Mouse (Mus musculus) neural tube, embryonic 12.5 days (tissue): Measurements from ENCODE around the gene Ntm. TPM values are rescaled to one million over a fixed set of nuclear protein-coding genes. Genes with fewer than 3 reads are reported as not detected.

Experiments used
- ATAC-seq: fragments of 200-750 bp; cut with Nextera tagmentation; 2 replicates; pipeline ENCODE4 v1.8.0; 2017; ENCODE audit warnings: low read depth, mild to moderate bottlenecking, moderate TSS enrichment, moderate library complexity; ENCODE audit not compliant: low FRiP score
- H3K27ac ChIP-seq: fragments of 300-500 bp; sonication (generic); 2 replicates; pipeline ENCODE4 v1.5.1; 2016
- H3K27me3 ChIP-seq: fragments of 300-500 bp; sonication (generic); replicated peaks from 2 replicates; pipeline ENCODE4 v1.6.1; 2016; ENCODE audit warnings: mild to moderate bottlenecking
- H3K36me3 ChIP-seq: fragments of 300-500 bp; sonication (generic); 2 replicates; pipeline ENCODE4 v1.6.1; 2016; ENCODE audit warnings: mild to moderate bottlenecking
- H3K4me1 ChIP-seq: fragments of 300-500 bp; sonication (generic); 2 replicates; pipeline ENCODE4 v1.6.1; 2016
- H3K4me2 ChIP-seq: fragments of 300-500 bp; sonication (generic); replicated peaks from 2 replicates; pipeline ENCODE4 v1.6.1; 2016; ENCODE audit warnings: mild to moderate bottlenecking
- H3K4me3 ChIP-seq: fragments of 300-500 bp; sonication (generic); 2 replicates; pipeline ENCODE4 v1.5.1; 2016
- H3K9ac ChIP-seq: fragments of 300-500 bp; sonication (generic); 2 replicates; pipeline ENCODE4 v1.6.1; 2016; ENCODE audit warnings: mild to moderate bottlenecking
- H3K9me3 ChIP-seq: fragments of 300-500 bp; sonication (generic); 2 replicates; pipeline ENCODE4 v1.6.1; 2016; ENCODE audit warnings: mild to moderate bottlenecking
- WGBS: fragments of 180-500 bp; shearing (Covaris S2); methylation state at CpG from one replicate; pipeline ENCODE4 v1.1.7; 2016; 5-methylcytosine and 5-hydroxymethylcytosine counted together
- polyA plus RNA-seq: library from polyadenylated mRNA; unstranded; fragments of >200 nt; fragmentation: Nextera tagmentation; extraction: Ambion mirVana; gene quantifications from 2 replicates; pipeline ENCODE4 v1.2.1, GENCODE M21; 2016

Ntm gene
- polyA plus RNA-seq, 1 experiment from 2014 or later, result 68.6 TPM

- Histone ChIP-seq H3K4me2 (no peak overlapping the region), H3K4me1 (0 out of 2 replicates have a peak, but pooled peaks cover 5% of the 10 kb centered on the region), H3K27me3 (no peaks in the 10 kb centered on the region), H3K36me3 (no peaks in the 10 kb centered on the region), H3K9ac (no peak overlapping the region), H3K27ac (no peak overlapping the region), H3K4me3 (no peak overlapping the region), H3K9me3 (no peaks in the 10 kb centered on the region)
- no peak for ATAC-seq
- WGBS, result 74% methylated on average over 3 of the region's 3 CpGs
These were observed 231.3 kb downstream of the Ntm start for GRCm38 (mm10) chr9:29731672-29732071.

- WGBS, result 66% methylated on average over 19 of the region's 19 CpGs
- 0 out of 2 replicates have a peak, but pooled peaks have one; percentile 21 for ATAC-seq
- Histone ChIP-seq H3K27me3 (no peaks in the 10 kb centered on the region), H3K9ac (no peak overlapping the region), H3K27ac (no peak overlapping the region), H3K4me1 (0 out of 2 replicates have a peak, but pooled peaks cover 5% of the 10 kb centered on the region), H3K4me2 (no peak overlapping the region), H3K36me3 (no peaks in the 10 kb centered on the region), H3K9me3 (no peaks in the 10 kb centered on the region), H3K4me3 (no peak overlapping the region)
These were observed 235.2 kb downstream of the Ntm start for GRCm38 (mm10) chr9:29727540-29728432.

GRCm38 (mm10) chr9:29721461-29721860 lies 241.5 kb downstream of the Ntm start:
- no peaks in the 10 kb centered on the region for H3K9me3 ChIP-seq

GRCm38 (mm10) chr9:29716795-29717194 lies 246.1 kb downstream of the Ntm start:
- WGBS, result 58% methylated on average over 2 of the region's 2 CpGs
- Histone ChIP-seq H3K27ac (no peak overlapping the region), H3K9ac (no peak overlapping the region), H3K4me3 (no peak overlapping the region), H3K36me3 (no peaks in the 10 kb centered on the region), H3K4me1 (no peaks in the 10 kb centered on the region), H3K27me3 (no peaks in the 10 kb centered on the region), H3K9me3 (no peaks in the 10 kb centered on the region), H3K4me2 (no peak overlapping the region)
- ATAC-seq, result no peak

More at GRCm38 (mm10) chr9:29721461-29721860, 241.5 kb downstream of the Ntm start:
- Histone ChIP-seq H3K36me3 (no peaks in the 10 kb centered on the region), H3K27ac (no peak overlapping the region), H3K27me3 (no peaks in the 10 kb centered on the region), H3K9ac (no peak overlapping the region), H3K4me3 (no peak overlapping the region), H3K4me1 (no peaks in the 10 kb centered on the region), H3K4me2 (no peak overlapping the region)
- 51% methylated on average over 1 of the region's 1 CpGs for WGBS
- no peak for ATAC-seq

GRCm38 (mm10) chr9:29698276-29698675 lies 264.7 kb downstream of the Ntm start:
- Histone ChIP-seq H3K4me2 (no peak overlapping the region), H3K4me3 (no peak overlapping the region), H3K36me3 (no peaks in the 10 kb centered on the region), H3K9me3 (no peaks in the 10 kb centered on the region), H3K27ac (no peak overlapping the region), H3K4me1 (no peaks in the 10 kb centered on the region), H3K9ac (no peak overlapping the region), H3K27me3 (no peaks in the 10 kb centered on the region)
- no peak for ATAC-seq
- WGBS, result 88% methylated on average over 4 of the region's 4 CpGs

- H3K27ac ChIP-seq, result no peak overlapping the region
- no peak for ATAC-seq
- no peak overlapping the region for H3K4me2 ChIP-seq
- H3K9ac ChIP-seq, result no peak overlapping the region
- H3K9me3 ChIP-seq, result no peaks in the 10 kb centered on the region
- no peaks in the 10 kb centered on the region for H3K36me3 ChIP-seq
- no peaks in the 10 kb centered on the region for H3K27me3 ChIP-seq
- H3K4me3 ChIP-seq, result no peak overlapping the region
- 28% methylated on average over 2 of the region's 2 CpGs for WGBS
- H3K4me1 ChIP-seq, result no peaks in the 10 kb centered on the region
These were observed 268.8 kb downstream of the Ntm start for GRCm38 (mm10) chr9:29694151-29694550.

GRCm38 (mm10) chr9:29691186-29691855 lies 271.6 kb downstream of the Ntm start:
- no peak overlapping the region for H3K4me3 ChIP-seq
- no peaks in the 10 kb centered on the region for H3K27me3 ChIP-seq
- no peak overlapping the region for H3K4me2 ChIP-seq
- no peaks in the 10 kb centered on the region for H3K36me3 ChIP-seq
- no peak overlapping the region for H3K27ac ChIP-seq
- H3K9me3 ChIP-seq, result no peaks in the 10 kb centered on the region
- no peaks in the 10 kb centered on the region for H3K4me1 ChIP-seq
- no peak overlapping the region for H3K9ac ChIP-seq
- no peak for ATAC-seq
- 86% methylated on average over 5 of the region's 5 CpGs for WGBS

- no peak overlapping the region for H3K4me3 ChIP-seq
- ATAC-seq, result no peak
- H3K4me2 ChIP-seq, result no peak overlapping the region
- H3K36me3 ChIP-seq, result no peaks in the 10 kb centered on the region
- no peaks in the 10 kb centered on the region for H3K9me3 ChIP-seq
- 68% methylated on average over 6 of the region's 6 CpGs for WGBS
- no peak overlapping the region for H3K9ac ChIP-seq
- no peaks in the 10 kb centered on the region for H3K27me3 ChIP-seq
- H3K4me1 ChIP-seq, result peaks cover 3% of the 10 kb centered on the region; the same call in 1 of the 2 replicates
- no peak overlapping the region for H3K27ac ChIP-seq
These were observed 280.7 kb downstream of the Ntm start for GRCm38 (mm10) chr9:29682224-29682623.

- Histone ChIP-seq H3K27ac (no peak overlapping the region), H3K4me3 (no peak overlapping the region), H3K27me3 (no peaks in the 10 kb centered on the region), H3K4me1 (peaks cover 3% of the 10 kb centered on the region; the same call in 1 of the 2 replicates), H3K9me3 (no peaks in the 10 kb centered on the region), H3K4me2 (no peak overlapping the region), H3K9ac (no peak overlapping the region), H3K36me3 (no peaks in the 10 kb centered on the region)
- 18% methylated on average over 5 of the region's 5 CpGs for WGBS
- ATAC-seq, result no peak
These were observed 282.3 kb downstream of the Ntm start for GRCm38 (mm10) chr9:29680677-29681076.

- Histone ChIP-seq H3K4me1 (no peaks in the 10 kb centered on the region), H3K9me3 (no peaks in the 10 kb centered on the region), H3K4me2 (no peak overlapping the region), H3K9ac (no peak overlapping the region), H3K27ac (no peak overlapping the region), H3K36me3 (no peaks in the 10 kb centered on the region), H3K27me3 (no peaks in the 10 kb centered on the region; the same call in 1 of the 2 replicates), H3K4me3 (no peak overlapping the region)
- no peak for ATAC-seq
- 67% methylated on average over 8 of the region's 8 CpGs for WGBS
These were observed 289.0 kb downstream of the Ntm start for GRCm38 (mm10) chr9:29673911-29674310.

GRCm38 (mm10) chr9:29671861-29672260 lies 291.1 kb downstream of the Ntm start:
- Histone ChIP-seq H3K27ac (no peak overlapping the region), H3K9me3 (no peaks in the 10 kb centered on the region), H3K36me3 (no peaks in the 10 kb centered on the region), H3K4me2 (no peak overlapping the region), H3K27me3 (no peaks in the 10 kb centered on the region; the same call in 1 of the 2 replicates), H3K9ac (no peak overlapping the region), H3K4me3 (no peak overlapping the region), H3K4me1 (no peaks in the 10 kb centered on the region)
- no peak for ATAC-seq
- 88% methylated on average over 6 of the region's 6 CpGs for WGBS

- Histone ChIP-seq H3K9me3 (no peaks in the 10 kb centered on the region), H3K4me2 (no peak overlapping the region), H3K27ac (no peak overlapping the region), H3K27me3 (peaks cover 3% of the 10 kb centered on the region; the same call in 1 of the 2 replicates), H3K36me3 (no peaks in the 10 kb centered on the region), H3K4me1 (peaks cover 4% of the 10 kb centered on the region; the same call in 1 of the 2 replicates), H3K9ac (no peak overlapping the region), H3K4me3 (no peak overlapping the region)
- ATAC-seq, result no peak
- WGBS, result 77% methylated on average over 7 of the region's 7 CpGs
These were observed 299.7 kb downstream of the Ntm start for GRCm38 (mm10) chr9:29663286-29663685.
